Mouse (Mus musculus) MEL (cell line): ENCODE measurements around the gene Med13. TPM values are rescaled to one million over a fixed set of nuclear protein-coding genes. Genes with fewer than 3 reads are reported as not detected.

ENCODE experiments used
- DNase-seq: peaks from one replicate; pipeline ENCODE4 v3.0.0; 2011; ENCODE audit warnings: low read depth, low spot score
- H3K27ac ChIP-seq: 2 replicates; pipeline ENCODE4 v1.5.1; 2012; ENCODE audit warnings: low read depth, mild to moderate bottlenecking, control low read depth, low read length, moderate library complexity; ENCODE audit not compliant: control insufficient read depth
- H3K27me3 ChIP-seq, 2 experiments: fragments of 150-350 bp in 1 of 2; sonication (generic) in 1 of 2; 2 replicates each; pipeline ENCODE4 v1.6.1; 2012; ENCODE audit warnings: low read length in 2 of 2, mild to moderate bottlenecking in 2 of 2, improper control_type of control experiment in 1 of 2, moderate library complexity in 1 of 2; ENCODE audit not compliant: insufficient read depth in 2 of 2, control insufficient read depth in 1 of 2
- H3K36me3 ChIP-seq, 2 experiments: 2 replicates each; pipeline ENCODE4 v1.6.1; 2012 to 2014; ENCODE audit warnings: low read length in 2 of 2, improper control_type of control experiment in 1 of 2, inconsistent platforms in 1 of 2, mild to moderate bottlenecking in 1 of 2; ENCODE audit not compliant: insufficient read depth in 2 of 2, control insufficient read depth in 1 of 2
- H3K4me1 ChIP-seq, 2 experiments: fragments of 150-350 bp in 1 of 2; sonication (generic) in 1 of 2; 2 replicates each; pipeline ENCODE4 v1.6.1; 2012; ENCODE audit warnings: low read length in 2 of 2, improper control_type of control experiment in 1 of 2, mild to moderate bottlenecking in 1 of 2; ENCODE audit not compliant: insufficient read depth in 2 of 2, control insufficient read depth in 1 of 2
- H3K4me3 ChIP-seq, 2 experiments: fragments of 150-350 bp in 1 of 2; sonication (generic) in 1 of 2; 2 replicates each; pipeline ENCODE4 v1.5.1; 2012; ENCODE audit warnings: low read depth in 2 of 2, low read length in 2 of 2, mild to moderate bottlenecking in 2 of 2, moderate library complexity in 2 of 2, control low read depth in 1 of 2, improper control_type of control experiment in 1 of 2; ENCODE audit not compliant: control insufficient read depth in 1 of 2, insufficient read depth in 1 of 2
- H3K79me2 ChIP-seq: 2 replicates; pipeline ENCODE4 v1.6.1; 2012; ENCODE audit warnings: mild to moderate bottlenecking, low read length, moderate library complexity; ENCODE audit not compliant: control insufficient read depth, poor library complexity, insufficient read depth
- H3K9ac ChIP-seq: 2 replicates; pipeline ENCODE4 v1.6.1; 2012; ENCODE audit warnings: low read depth, mild to moderate bottlenecking, control low read depth, low read length, moderate library complexity; ENCODE audit not compliant: control insufficient read depth, poor library complexity, severe bottlenecking
- H3K9me3 ChIP-seq: fragments of 150-350 bp; sonication (generic); replicated peaks from 2 replicates; pipeline ENCODE4 v1.6.1; 2012; ENCODE audit warnings: mild to moderate bottlenecking, low read length, improper control_type of control experiment, moderate library complexity; ENCODE audit not compliant: insufficient read depth
- CHD1 ChIP-seq: IDR thresholded peaks from 2 replicates; pipeline ENCODE4 v1.6.1; 2012; ENCODE audit warnings: low read depth, mild to moderate bottlenecking, inconsistent platforms, low read length, improper control_type of control experiment
- CHD2 ChIP-seq: IDR thresholded peaks from 2 replicates; pipeline ENCODE4 v1.6.1; 2011; ENCODE audit warnings: low read length, improper control_type of control experiment
- CTCF ChIP-seq, 3 experiments: IDR thresholded peaks in 2 of 3; conservative IDR thresholded peaks in 1 of 3; 2 replicates each; pipeline ENCODE4 v1.5.1; 2011 to 2012; ENCODE audit warnings: low read length in 3 of 3, low read depth in 2 of 3, mild to moderate bottlenecking in 2 of 3, improper control_type of control experiment in 1 of 3, inconsistent platforms in 1 of 3, mixed read lengths in 1 of 3, moderate library complexity in 1 of 3; ENCODE audit not compliant: control insufficient read depth in 1 of 3, insufficient read depth in 1 of 3, poor library complexity in 1 of 3, severe bottlenecking in 1 of 3
- E2F4 ChIP-seq: IDR thresholded peaks from 2 replicates; pipeline ENCODE4 v1.6.1; 2011; ENCODE audit warnings: low read depth, low read length, improper control_type of control experiment, borderline replicate concordance
- ELF1 ChIP-seq: IDR thresholded peaks from 2 replicates; pipeline ENCODE4 v1.6.1; 2014; ENCODE audit warnings: low read depth, mild to moderate bottlenecking, inconsistent platforms, low read length, improper control_type of control experiment, moderate library complexity
- ETS1 ChIP-seq: IDR thresholded peaks from 2 replicates; pipeline ENCODE4 v1.6.1; 2012; ENCODE audit warnings: low read depth, mild to moderate bottlenecking, inconsistent platforms, low read length, improper control_type of control experiment, moderate library complexity
- GABPA ChIP-seq: IDR thresholded peaks from 2 replicates; pipeline ENCODE4 v1.6.1; 2012; ENCODE audit warnings: low read depth, mild to moderate bottlenecking, inconsistent platforms, low read length, improper control_type of control experiment, moderate library complexity
- GATA1 ChIP-seq: IDR thresholded peaks from 2 replicates; pipeline ENCODE4 v1.6.1; 2011; ENCODE audit warnings: low read depth, low read length, improper control_type of control experiment
- HCFC1 ChIP-seq: IDR thresholded peaks from 2 replicates; pipeline ENCODE4 v1.6.1; 2012; ENCODE audit warnings: low read depth, mild to moderate bottlenecking, inconsistent platforms, low read length, improper control_type of control experiment, moderate library complexity
- KAT2A ChIP-seq: conservative IDR thresholded peaks from 2 replicates; pipeline ENCODE4 v1.6.1; 2012; ENCODE audit warnings: low read depth, low read length, improper control_type of control experiment, inconsistent platforms
- MAFK ChIP-seq: IDR thresholded peaks from 2 replicates; pipeline ENCODE4 v1.6.1; 2011; ENCODE audit warnings: low read depth, mild to moderate bottlenecking, low read length, improper control_type of control experiment, borderline replicate concordance
- MAX ChIP-seq: IDR thresholded peaks from 2 replicates; pipeline ENCODE4 v1.6.1; 2011; ENCODE audit warnings: low read length, improper control_type of control experiment
- MAZ ChIP-seq: IDR thresholded peaks from 2 replicates; pipeline ENCODE4 v1.6.1; 2012; ENCODE audit warnings: low read depth, mild to moderate bottlenecking, inconsistent platforms, low read length, improper control_type of control experiment
- MEF2A ChIP-seq: IDR thresholded peaks from 2 replicates; pipeline ENCODE4 v1.6.1; 2014; ENCODE audit warnings: low read depth, mild to moderate bottlenecking, inconsistent platforms, low read length, improper control_type of control experiment; ENCODE audit not compliant: poor library complexity, insufficient replicate concordance, severe bottlenecking; ENCODE audit errors: extremely low read depth
- MXI1 ChIP-seq: IDR thresholded peaks from 2 replicates; pipeline ENCODE4 v1.6.1; 2011; ENCODE audit warnings: mild to moderate bottlenecking, low read depth, low read length, improper control_type of control experiment
- MYB ChIP-seq: IDR thresholded peaks from 2 replicates; pipeline ENCODE4 v1.6.1; 2011; ENCODE audit warnings: mild to moderate bottlenecking, low read depth, low read length, improper control_type of control experiment
- MYC ChIP-seq: IDR thresholded peaks from 2 replicates; pipeline ENCODE4 v1.6.1; 2011; ENCODE audit warnings: low read depth, mild to moderate bottlenecking, low read length, improper control_type of control experiment, moderate library complexity
- NELFE ChIP-seq: IDR thresholded peaks from 2 replicates; pipeline ENCODE4 v1.6.1; 2011; ENCODE audit warnings: low read depth, low read length, improper control_type of control experiment
- NRF1 ChIP-seq: IDR thresholded peaks from 2 replicates; pipeline ENCODE4 v1.6.1; 2014; ENCODE audit warnings: low read depth, mild to moderate bottlenecking, inconsistent platforms, low read length, improper control_type of control experiment, moderate library complexity; ENCODE audit not compliant: poor library complexity, insufficient read depth, severe bottlenecking
- POLR2A ChIP-seq, 2 experiments: IDR thresholded peaks; 2 replicates each; pipeline ENCODE4 v1.6.1; 2011 to 2012; ENCODE audit warnings: low read length in 2 of 2, mild to moderate bottlenecking in 2 of 2, control low read depth in 1 of 2, improper control_type of control experiment in 1 of 2, low read depth in 1 of 2, moderate library complexity in 1 of 2; ENCODE audit not compliant: control insufficient read depth in 1 of 2, insufficient read depth in 1 of 2, poor library complexity in 1 of 2
- POLR2AphosphoS2 ChIP-seq: IDR thresholded peaks from 2 replicates; pipeline ENCODE4 v1.6.1; 2011; ENCODE audit warnings: low read length, improper control_type of control experiment
- RCOR1 ChIP-seq: IDR thresholded peaks from 2 replicates; pipeline ENCODE4 v1.6.1; 2012; ENCODE audit warnings: low read depth, mild to moderate bottlenecking, inconsistent platforms, low read length, improper control_type of control experiment
- TAL1 ChIP-seq: IDR thresholded peaks from 2 replicates; pipeline ENCODE4 v1.6.1; 2012; ENCODE audit warnings: mild to moderate bottlenecking, inconsistent platforms, low read length, moderate library complexity, mixed read lengths
- TBP ChIP-seq: IDR thresholded peaks from 2 replicates; pipeline ENCODE4 v1.8.0; 2011; ENCODE audit warnings: low read depth, low read length, improper control_type of control experiment
- TCF12 ChIP-seq: IDR thresholded peaks from 2 replicates; pipeline ENCODE4 v1.6.1; 2014; ENCODE audit warnings: low read depth, mild to moderate bottlenecking, inconsistent platforms, low read length, improper control_type of control experiment, moderate library complexity
- UBTF ChIP-seq: IDR thresholded peaks from 2 replicates; pipeline ENCODE4 v1.6.1; 2012; ENCODE audit warnings: low read depth, mild to moderate bottlenecking, inconsistent platforms, low read length, improper control_type of control experiment, moderate library complexity, borderline replicate concordance; ENCODE audit not compliant: insufficient read depth
- USF1 ChIP-seq: IDR thresholded peaks from 2 replicates; pipeline ENCODE4 v1.6.1; 2014; ENCODE audit warnings: low read depth, mild to moderate bottlenecking, inconsistent platforms, low read length, improper control_type of control experiment, moderate library complexity
- USF2 ChIP-seq, 2 experiments: IDR thresholded peaks; 2 replicates each; pipeline ENCODE4 v1.6.1; 2011 to 2012; ENCODE audit warnings: improper control_type of control experiment in 2 of 2, low read length in 2 of 2, borderline replicate concordance in 1 of 2, inconsistent platforms in 1 of 2, low read depth in 1 of 2, mild to moderate bottlenecking in 1 of 2; ENCODE audit not compliant: insufficient read depth in 1 of 2
- ZMIZ1 ChIP-seq: IDR thresholded peaks from 2 replicates; pipeline ENCODE4 v1.6.1; 2012; ENCODE audit warnings: low read depth, mild to moderate bottlenecking, inconsistent platforms, low read length, improper control_type of control experiment, moderate library complexity
- ZNF384 ChIP-seq: IDR thresholded peaks from 2 replicates; pipeline ENCODE4 v1.6.1; 2012; ENCODE audit warnings: low read depth, mild to moderate bottlenecking, inconsistent platforms, low read length, improper control_type of control experiment
- polyA plus RNA-seq, 2 experiments: library from polyadenylated mRNA; stranded (reverse) in 1 of 2; unstranded in 1 of 2; fragments of >175 nt in 1 of 2; fragments of >200 nt in 1 of 2; gene quantifications; 2 replicates each; pipeline versions ENCODE4 v1.2.1 to v1.2.4; 2012; ENCODE audit warnings: low replicate concordance in 2 of 2, low read depth in 1 of 2; ENCODE audit not compliant: insufficient read length in 2 of 2, insufficient read depth in 1 of 2, missing spikeins in 1 of 2
- total RNA-seq: library from RNA; depleted of rRNA; stranded (reverse); fragments of 300-350 nt; gene quantifications from 2 replicates; pipeline ENCODE4 v1.2.3, GENCODE M21; 2012

The Med13 gene
- total and polyA plus RNA-seq, 3 experiments, result 23.3 to 114 (median 26.4) TPM

- Histone ChIP-seq H3K27ac (no peak overlapping the region), H3K27me3 (no peaks in the 10 kb centered on the region), H3K4me3 (no peak overlapping the region), H3K9me3 (no peaks in the 10 kb centered on the region), H3K9ac (no peak overlapping the region), H3K36me3 (peaks cover 0 to 20% of the 10 kb centered on the region in 2 experiments; a peak in 2 of 4 replicates), H3K4me1 (peaks cover 13 to 29% of the 10 kb centered on the region in 2 experiments), H3K79me2 (no peaks in the 10 kb centered on the region)
- DNase-seq, result peak; percentile 56
- TF ChIP-seq MYC (no peak), ZMIZ1 (no peak), POLR2A (IDR thresholded peaks at IDR 0.05; ENCODE audit: control insufficient read depth in 1 of 2, insufficient read depth in 1 of 2, low read depth in 1 of 2, low read length in 2 of 2, poor library complexity in 1 of 2) (no peak), TCF12 (no peak), TAL1 (no peak), GATA1 (0 out of 2 replicates have a peak, but pooled peaks have one; percentile 32)
Measured at GRCm38 (mm10) chr11:86384141-86384540, 26.7 kb upstream of the Med13 start.

- peak; percentile 61 for DNase-seq
- peaks cover 0 to 20% of the 10 kb centered on the region in 2 experiments; a peak in 2 of 4 replicates for H3K36me3 ChIP-seq
- H3K79me2 ChIP-seq, result no peaks in the 10 kb centered on the region
- no peak overlapping the region for H3K9ac ChIP-seq
- no peaks in the 10 kb centered on the region for H3K27me3 ChIP-seq
- peaks cover 13 to 25% of the 10 kb centered on the region in 2 experiments for H3K4me1 ChIP-seq
- H3K4me3 ChIP-seq, result no peak overlapping the region
- H3K27ac ChIP-seq, result no peak overlapping the region
- no peaks in the 10 kb centered on the region for H3K9me3 ChIP-seq
- TF ChIP-seq HCFC1 (no peak), MYC (0 out of 2 replicates have a peak, but pooled peaks have one; percentile 40), POLR2AphosphoS2 (no peak), MAX (no peak), ZMIZ1 (no peak), TBP (no peak), NRF1 (no peak), GATA1 (peak; percentile 84), RCOR1 (peak; percentile 67; the same call in 1 of the 2 replicates), MEF2A (no peak), ZNF384 (no peak), USF1 (no peak), KAT2A (no peak), ELF1 (no peak), ETS1 (peak; percentile 55), TCF12 (peak; percentile 69), MXI1 (peak; percentile 33; the same call in 1 of the 2 replicates), E2F4 (no peak), MAZ (no peak), CHD2 (no peak), CHD1 (no peak), NELFE (no peak), CTCF (IDR thresholded peaks at IDR 0.05 in 2 of 3, conservative IDR thresholded peaks at IDR 0.05 in 1 of 3; ENCODE audit: control insufficient read depth in 1 of 3, insufficient read depth in 1 of 3, low read depth in 2 of 3, low read length in 3 of 3, poor library complexity in 1 of 3, severe bottlenecking in 1 of 3) (no peak), GABPA (no peak), MAFK (no peak), USF2 (IDR thresholded peaks at IDR 0.05; ENCODE audit: borderline replicate concordance in 1 of 2, insufficient read depth in 1 of 2, low read depth in 1 of 2, low read length in 2 of 2) (no peak), UBTF (no peak), MYB (0 out of 2 replicates have a peak, but pooled peaks have one; percentile 35)
Measured at GRCm38 (mm10) chr11:86382520-86383157, 25.2 kb upstream of the Med13 start.
